Mouse (Mus musculus) spleen, postnatal 14 days (tissue): ENCODE measurements around the gene Catsperz.

Experiments
- DNase-seq, 2 experiments: peaks; one replicate each; pipeline ENCODE4 v3.0.0; 2021 to 2022; ENCODE audit warnings: low spot score in 2 of 2

Catsperz gene

DNA sequence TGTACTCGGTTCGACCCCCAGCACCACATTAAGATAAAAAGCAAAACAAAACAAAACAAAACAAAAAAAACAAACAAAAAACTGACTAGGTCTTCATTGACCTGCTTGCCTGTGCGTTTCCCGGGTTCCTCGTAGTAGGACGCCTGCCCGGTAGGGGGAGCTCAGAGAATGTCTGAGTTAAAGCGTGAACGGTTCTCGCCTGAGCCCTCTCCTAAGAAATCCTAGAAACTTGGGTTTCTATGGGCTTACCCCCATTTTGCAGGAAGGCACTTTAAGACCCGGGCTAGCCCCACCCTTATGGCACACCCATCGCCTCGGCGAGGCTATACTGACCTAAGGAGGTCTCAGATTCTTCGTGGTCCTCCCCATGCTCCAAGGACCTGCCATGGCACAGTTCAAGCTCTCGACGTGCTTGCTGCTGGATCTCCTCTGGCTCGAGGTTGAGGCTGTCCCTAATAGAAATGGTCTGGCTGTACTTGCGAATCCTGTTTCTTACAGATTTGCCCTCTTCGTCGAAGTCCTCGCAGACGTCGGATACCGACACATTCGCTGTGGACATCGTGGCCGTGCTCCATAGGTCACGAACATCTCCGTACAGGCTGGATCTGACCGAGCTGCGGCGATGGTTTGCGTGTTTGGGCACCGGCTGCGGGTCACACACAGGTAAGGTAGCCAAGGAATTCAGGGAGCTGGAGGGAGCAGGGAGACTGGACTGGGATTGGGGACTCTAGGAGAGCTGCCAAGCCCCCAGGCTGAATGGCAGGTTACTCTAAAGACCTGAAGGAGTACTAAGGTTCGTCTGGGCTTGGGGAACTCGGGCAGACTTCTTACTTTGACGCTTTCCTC lies 496 bp downstream of the Catsperz start:
- DNase-seq, result peak; percentile 68 to 81

DNA sequence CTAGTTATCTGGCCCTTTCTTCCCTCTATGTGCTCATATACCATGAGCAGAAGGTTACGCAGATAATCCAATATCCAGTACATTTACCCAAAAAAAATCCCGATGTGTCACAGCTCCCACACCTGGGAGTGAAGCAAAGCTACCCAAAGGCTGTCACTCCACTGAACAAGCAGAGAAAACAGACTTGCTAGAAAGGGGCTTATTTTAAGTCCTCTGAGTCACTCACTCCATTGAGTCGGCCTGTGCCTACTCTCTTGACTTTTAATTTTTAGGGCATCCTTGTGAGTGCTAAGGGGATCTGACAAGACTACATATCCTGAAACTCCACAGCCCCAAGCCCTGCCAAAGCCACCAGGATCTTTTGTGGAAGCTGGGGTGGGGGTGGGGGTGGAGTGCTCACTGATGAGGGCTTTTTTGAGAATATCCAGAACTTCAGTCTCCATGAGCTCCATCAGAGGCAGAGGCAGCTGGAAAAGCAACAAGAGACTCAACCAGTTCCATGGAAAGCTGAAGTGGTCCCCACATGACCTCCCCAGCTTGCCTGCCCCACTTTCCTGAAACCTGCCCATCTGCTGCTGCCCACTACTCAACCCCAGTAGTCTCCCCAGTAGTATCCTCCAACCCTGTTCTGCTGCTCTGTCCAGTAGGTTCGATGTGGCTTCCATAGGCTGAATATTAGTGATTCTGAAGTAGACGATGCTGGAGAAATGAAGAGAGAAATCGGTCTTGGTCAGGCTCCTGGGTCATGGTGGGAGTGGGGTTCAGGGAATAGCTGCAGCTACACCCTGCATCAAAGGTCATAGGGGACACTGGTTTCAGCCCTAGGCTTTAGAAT lies 2.1 kb downstream of the Catsperz start:
- no peak for DNase-seq

DNA sequence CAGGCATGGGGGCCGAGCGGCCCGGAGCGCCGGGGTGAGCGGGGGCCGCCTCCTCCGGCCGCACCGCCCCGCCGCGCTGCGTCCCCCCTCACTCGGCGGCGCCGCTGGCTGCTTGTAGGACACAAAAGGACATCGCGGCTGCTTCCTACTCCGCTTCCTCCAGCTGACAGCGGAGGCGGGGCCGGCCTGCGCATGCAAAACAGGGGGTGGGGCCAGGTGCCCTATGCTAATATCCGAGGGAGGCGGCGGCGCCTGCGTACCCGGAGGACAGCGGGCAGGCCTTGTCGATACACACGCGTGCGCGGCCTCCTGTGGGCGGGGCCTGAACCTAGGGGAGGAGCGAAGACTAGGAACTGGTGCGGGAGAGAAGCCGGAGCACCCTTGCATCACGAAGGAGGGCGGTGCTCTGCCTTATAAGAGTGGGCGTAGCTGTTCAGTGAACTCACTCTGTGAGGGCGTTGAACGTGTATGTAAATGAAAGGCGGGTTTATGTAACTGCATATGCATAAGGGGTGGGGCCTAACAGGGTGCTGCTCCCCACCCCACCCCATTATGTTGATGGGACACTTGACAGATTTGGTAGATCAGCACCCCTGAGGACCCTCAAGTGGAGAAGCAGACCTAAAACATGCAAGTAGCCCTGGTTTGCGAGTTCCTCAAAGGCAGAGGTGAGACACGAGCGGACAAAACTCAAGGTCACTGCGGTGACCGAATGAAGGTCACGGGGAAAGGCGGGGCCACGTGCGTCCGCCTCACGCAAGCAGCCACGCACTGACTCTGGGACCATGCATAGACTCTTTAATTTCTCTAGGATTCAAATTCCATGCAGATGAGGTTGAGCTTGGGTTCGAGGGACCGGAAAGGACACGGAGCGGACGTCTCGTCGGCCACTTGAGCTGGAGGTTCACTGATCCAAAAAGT lies 3.3 kb downstream of the Catsperz start, which contains the start of gene Esrra:
TSS of gene Esrra (minus strand) at position 167 of the 921 bp plus-strand sequence.
- peak; percentile 100 for DNase-seq

DNA sequence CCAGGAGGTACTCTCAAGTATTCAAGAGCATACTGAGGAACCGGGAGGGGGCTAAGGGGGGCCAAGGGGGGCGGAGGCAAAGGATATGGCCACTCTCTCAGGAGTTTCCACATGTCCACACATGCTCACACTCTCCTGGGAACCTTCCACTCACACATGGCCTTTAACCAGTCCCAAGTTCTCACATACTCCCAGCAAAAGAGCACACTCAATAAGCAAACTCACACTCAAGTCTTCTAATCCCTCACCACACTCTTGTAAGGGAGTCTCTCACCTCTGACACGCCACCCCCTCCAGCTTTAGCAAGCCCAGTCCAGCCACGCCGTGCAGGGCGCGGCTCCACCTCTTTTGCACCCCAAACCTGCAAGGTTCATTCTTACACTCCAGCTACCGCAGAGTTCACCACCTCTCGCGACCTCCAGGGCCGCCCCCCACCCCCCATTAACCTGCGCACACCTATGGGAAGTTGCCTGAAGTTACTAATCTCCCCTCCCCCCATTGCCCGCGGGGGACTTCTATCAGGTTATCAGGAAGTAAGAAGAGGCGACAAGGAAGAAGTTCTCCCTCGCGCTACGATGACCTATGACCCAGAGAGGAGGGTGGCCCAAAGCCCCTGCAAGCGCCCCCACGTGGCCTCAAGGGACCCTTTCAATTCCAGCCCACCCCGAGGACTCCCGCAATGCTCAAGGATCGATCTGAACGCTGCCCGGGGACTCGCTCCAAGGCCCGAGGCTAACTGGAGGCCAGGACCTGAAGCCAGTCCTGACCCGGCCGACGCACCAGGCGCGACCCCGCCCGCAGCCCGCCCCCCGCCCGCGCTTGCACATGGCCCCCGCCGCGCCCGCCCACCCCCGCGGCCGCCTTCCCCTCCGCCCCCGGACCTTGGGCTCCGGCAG lies 4.2 kb downstream of the Catsperz start:
- peak; percentile 28 to 47 for DNase-seq

DNA sequence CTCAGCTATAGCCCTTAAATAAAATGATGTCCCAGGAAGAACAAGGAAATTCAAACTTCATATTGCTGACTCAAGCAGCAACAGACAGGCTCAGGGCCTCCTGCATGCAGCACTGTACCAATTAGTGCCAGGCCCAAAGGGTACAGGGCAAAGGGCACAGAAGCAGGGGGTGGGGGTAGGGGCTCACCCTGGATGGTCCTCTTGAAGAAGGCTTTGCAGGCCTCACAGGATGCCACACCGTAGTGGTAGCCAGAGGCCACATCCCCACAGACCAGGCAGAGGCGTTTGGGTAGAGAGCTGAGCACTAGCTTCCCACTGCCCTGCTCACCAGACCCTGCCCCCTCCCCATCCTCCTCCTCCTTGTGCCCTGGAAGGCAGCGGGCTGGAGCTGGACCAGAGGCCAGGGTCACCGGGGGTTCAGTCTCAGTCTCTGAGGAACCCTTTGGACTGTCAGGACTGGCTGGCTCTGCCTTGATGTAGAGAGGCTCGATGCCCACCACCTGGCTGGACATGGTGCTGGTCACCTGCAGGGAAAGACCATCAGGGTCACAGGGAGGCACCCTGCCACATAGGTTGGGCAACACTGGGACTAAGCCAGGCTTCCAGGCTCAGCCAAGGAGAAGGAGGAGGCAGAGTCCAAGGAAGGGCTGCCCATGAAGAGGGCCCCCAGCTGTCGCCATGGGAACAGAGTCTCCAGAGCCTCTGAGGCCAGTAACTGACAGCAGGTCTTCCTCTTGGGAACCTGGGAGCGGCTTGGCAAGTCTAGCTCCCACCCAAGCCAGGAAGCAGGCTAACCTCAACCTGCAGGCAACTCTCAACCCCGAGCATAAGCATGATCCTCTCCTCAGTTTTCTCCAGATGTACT lies 5.1 kb downstream of the Catsperz start:
- DNase-seq, result no peak

DNA sequence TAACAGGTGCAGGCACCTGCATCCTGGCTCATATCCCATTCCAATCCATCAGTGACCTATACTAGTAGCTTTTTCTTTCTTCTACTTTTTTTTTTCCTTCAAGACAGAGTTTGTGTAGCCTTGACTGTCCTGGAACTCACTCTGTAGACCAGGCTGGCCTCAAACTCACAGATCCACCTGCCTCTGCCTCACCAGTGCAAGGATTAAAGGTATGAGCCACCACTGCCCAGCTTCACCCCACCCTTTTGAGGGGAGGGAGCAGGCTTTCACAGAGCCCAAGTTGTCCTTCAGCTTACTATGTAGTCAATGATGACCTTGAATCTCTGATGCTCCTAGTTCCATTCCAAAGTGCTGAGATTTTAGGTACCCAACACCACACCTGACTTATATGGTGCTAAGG lies 5.7 kb downstream of the Catsperz start:
- DNase-seq, result no peak

DNA sequence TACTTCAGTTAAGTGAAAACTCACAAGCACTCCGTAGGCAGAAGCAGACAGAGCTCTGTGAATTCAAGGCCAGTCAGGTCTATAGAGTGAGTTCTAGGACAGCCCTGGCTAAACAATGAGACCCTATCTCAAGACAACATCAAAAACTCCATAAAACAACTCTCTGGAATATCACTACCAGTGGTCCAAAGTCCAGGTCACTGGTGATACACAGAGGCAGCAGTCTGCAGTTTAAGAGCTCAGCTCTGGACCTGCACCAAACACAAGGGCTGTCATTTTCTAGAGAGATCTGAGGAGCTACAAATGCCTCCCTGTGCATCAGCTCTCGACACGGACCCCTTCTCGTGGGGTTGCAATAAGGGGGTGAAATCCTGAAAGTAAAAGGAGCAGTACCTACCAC lies 6.9 kb downstream of the Catsperz start:
- DNase-seq, result no peak

DNA sequence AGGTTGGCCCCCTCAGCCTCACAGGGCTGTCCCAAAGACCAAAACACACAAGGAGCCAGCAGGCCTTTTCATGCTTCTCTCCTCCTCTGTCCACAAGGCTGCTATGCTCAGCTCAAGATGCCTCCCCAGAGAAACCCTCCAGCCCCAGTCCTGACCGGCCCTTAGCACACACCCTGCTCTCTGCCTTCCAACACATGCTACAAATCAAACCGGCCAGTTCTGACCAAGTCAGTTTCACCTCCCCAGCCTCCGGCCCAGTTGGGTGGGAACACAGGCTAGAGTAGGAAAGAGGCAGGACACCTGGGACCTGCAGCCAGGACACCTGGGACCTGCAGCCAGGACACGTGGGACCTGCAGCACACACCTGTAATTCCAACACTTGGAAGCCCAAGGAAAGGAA lies 8.7 kb downstream of the Catsperz start:
- no peak for DNase-seq

DNA sequence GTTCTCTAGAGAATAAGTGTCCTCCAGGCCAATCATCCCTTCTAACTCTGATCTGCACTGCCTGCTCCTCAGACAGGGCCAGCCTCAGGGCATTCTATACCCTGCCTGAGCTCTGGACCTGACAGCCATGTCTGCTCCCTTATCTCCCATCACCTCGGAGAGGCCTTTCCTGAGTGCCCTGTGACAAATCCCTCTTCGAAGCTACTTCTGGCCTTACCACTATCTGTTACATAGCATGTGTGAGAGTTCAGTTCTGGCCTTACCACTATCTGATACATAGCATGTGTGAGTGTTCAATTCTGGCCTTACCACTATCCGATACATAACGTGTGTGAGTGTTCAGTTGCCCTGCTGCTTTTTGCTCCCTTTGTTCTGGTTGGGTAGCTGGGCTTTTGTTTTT lies 9.9 kb downstream of the Catsperz start:
- DNase-seq, result no peak

DNA sequence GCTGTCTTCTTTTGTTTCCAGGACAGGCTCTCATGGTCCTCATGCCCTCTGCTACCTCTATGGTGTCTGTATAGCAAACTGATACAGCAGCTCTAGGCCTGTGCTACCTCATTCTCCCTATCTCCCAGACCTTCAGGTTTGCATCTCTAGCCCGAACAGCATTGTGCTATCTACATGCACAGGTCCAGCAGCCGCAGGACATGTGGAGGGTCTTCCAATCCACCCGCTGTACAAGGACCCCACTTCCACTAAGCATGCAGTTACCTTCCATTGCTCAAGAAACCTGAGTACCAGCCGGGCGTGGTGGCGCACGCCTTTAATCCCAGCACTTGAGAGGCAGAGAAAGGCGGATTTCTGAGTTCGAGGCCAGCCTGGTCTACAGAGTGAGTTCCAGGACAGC lies 10.6 kb downstream of the Catsperz start:
- DNase-seq, result no peak

DNA sequence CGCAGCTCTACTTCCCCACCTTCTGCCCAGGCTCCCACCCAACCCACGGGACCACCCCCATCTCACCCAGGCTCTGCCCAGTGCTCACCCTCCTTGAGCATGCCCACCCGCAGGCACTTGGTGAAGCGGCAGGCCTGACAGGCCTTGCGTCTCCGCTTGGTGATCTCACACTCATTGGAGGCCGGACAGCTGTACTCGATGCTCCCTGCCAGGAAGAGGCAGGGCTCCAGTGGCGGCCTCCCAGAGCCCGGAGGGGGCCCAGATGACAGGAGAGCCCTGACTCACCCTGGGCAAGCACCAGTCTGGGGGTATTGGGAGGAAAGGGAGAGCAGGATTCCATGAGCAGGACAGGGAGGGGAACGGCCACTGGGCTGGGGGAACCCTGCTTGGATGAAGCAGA lies 11.2 kb downstream of the Catsperz start:
- DNase-seq, result no peak

DNA sequence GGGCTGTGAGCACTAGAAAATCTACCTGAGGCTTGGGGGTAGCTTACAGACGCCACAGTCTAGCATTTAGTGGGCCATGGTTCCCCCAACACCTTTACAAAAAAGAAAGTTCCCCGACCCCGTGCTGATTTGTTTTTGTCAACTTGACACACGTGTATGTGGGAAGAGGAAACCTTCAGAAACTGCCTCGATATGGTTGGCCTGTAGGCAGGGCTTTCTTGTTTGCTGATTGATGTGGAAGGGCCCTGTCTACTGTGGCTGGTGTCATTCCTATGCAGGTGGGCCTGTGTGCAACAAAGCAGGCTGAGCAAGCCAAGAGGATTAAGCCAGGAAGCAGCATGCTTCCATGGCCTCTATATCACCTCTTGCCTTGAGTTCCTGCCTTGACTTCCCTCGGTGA lies 12.1 kb downstream of the Catsperz start:
- DNase-seq, result no peak

DNA sequence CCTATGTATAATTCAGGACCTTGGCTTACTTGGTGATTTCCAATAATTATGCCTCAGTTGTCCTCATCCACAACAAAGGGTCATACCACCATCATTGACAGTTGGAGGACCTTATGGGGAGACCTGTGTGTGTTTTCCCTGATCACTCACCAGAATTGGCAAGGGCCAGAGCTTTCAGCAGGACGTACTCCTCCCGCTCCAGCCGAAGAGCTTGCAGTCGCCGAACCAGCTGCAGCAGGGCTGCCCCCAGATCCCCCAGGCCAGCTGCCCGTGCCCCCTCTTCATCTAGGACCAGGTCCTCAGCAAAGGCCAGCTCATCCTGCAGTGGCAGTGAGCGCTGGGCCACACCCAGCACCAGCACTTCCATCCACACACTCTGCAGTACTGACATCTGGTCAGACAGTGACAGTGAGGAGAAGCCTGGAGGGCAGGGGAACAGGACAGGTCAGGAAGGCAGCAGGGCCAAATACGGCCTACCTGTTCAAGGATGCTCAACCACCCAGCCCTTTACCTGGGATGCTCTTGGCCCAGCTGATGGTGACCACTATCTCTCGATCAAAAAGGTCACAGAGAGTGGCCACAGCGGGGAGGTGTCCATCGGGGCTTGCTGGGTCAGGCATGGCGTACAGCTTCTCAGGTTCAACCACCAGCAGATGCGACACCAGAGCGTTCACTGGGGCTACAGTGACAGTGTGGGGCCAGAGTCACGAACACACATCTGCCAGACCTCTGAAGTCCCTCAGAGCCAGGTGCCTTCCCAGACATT lies 12.8 kb downstream of the Catsperz start:
- DNase-seq, result no peak

DNA sequence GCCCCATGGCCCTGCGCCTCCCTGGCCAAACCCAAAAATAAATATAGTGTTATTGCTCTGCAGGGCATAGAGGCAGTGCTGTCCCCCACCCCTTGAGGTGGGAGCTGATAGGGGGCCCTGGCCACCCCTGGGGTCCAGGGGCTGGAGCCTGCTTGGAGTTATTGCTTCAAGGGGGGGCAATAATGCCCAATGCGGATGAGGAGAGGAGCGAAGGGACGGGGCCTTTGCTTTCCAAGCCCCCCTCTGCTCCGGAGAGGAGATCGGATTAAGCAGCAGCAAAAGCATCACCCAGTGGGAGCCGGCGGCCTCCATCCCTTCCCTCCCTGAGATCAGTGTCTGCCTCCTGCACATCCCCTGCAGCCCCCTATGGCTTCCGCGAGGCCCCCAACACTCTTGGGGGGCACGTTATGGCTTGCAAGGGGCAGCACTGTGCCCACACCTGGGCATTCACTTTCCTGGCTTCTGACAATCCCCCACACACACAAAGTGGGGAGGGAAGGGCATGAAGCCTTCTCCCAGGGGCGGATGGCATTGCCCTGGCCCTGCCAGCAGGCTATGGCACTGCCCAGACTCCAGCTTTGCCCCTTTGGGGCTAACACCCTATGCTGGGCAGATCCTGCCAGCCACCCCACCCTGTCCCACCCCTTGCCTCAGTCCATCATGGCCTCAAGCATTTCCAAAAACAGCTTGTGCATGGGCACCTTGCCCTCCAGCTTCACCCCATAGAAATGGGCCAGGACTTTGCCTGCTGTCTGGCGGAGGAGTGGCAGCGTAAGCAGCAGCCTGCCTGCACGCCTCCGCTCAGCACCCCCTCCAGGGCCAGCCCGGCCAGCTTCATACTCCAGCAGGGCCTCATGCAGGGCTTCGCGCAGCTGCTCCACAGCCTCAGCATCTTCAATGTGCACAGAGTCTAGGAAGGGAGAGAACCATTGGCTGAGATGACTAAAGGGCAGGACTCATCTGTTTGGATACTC lies 13.8 kb downstream of the Catsperz start:
- no peak for DNase-seq

DNA sequence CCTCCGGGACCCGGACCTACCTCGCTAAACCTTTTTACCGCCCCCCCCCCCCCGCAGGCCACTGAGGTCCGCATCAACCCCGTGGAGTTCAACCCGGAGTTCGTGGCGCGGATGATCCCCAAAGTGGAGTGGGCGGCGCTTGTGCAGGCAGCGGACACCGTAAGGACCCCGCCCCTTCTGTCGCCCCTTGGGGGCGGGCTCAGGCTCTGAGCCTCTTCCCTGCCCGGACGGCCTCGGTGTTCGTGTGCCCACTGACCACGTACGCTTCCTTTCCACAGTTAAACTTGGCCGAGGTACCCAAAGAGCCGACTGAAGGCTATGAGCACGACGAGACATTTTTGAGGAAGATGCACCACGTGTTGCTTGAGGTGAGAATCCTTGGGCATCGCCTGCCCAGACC lies 14.9 kb downstream of the Catsperz start:
- DNase-seq, result peak in 1 of 2 experiments; percentile 35

DNA sequence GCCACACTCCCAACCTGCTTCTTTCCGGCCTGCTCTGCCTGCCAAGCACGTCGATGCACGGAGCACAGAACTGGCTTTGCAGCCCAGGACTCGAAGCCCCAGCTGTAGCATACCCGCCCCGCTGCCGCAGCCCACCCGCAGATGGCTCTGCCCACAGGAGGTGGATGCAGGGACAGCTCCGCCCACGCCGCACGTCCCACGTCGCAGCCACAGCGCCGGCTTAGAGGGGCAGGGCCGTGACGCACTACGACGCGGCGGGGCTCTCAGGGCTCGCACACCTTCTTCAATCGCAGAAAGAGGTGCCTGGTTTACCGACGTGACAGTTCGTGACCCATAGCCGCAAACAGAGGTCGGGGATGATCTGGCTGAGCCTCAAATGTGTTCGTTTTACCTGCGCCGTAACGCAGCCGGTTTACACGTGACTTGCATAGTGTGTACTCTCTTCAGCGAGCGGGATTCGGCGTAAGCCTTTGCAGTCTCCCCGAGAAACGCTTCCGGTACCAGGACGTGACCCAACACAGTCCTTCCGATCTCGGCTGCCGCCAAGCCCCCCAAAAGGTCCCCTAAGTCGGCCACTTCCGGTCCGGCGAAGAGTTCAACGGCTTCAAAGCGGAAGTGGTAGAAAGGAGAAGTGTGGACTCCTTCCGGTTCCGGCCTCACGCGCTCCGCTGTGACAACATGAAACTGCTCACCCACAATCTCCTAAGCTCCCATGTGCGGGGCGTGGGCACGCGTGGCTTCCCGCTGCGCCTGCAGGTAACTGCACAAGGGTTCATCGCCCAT lies 15.5 kb downstream of the Catsperz start, which contains the start of the genes Trmt112 and Prdx5:
TSS of gene Trmt112 (plus strand) at position 192 of the 783 bp plus-strand sequence.
TSS of gene Prdx5 (minus strand) at position 600 of the 783 bp plus-strand sequence.
- DNase-seq, result peak; percentile 69 to 76

DNA sequence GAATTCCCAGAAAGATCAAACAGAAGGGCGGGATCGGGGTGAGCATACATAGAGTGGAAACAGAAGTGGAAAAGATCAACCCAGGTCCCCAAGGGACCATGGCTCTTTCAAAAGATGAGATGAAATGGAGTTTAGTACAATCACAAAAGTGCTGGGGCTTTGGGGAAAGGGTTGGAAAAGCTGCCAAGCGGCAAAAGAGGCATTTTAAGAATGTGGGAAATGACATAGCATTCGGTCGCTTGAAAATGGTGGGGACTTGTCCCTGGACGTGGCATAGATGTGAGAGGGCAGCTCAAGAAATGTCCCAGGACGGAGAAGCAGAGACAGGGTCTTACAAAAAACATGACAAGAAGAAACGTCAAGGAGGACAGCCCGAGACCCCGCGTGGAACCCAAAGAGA lies 16.2 kb downstream of the Catsperz start:
- DNase-seq, result no peak
